Mouse (Mus musculus) CD8-positive naive resting alpha-beta T cell, adult 2 months (primary cell): ENCODE results near the gene Aqp5.

Source experiments
- DNase-seq, 2 experiments: peaks; one replicate each; pipeline ENCODE4 v3.0.0; 2022; ENCODE audit warnings: low read depth in 2 of 2, low spot score in 2 of 2

Gene Aqp5

DNA sequence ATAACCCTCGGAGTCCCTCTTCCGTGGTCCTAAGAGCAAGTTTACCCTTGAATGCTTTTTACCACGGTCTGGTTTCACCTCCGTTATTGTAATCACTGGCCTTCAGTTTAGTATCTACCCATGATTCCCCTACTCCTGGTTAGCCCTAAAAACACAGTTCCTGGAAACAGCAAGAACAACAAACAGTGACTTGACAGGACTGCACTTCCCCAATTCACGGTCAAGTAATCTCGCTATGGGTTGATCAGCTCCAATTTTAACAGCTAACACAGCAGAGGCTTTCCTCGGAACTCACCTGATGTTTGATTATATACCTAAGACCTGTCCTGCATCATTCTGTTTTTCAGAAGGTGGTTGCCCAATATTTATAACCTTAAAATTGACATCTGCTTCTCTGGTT is 44.1 kb downstream of the Aqp5 start:
- DNase-seq = no peak

- DNase-seq = no peak
These were observed 47.0 kb downstream of the Aqp5 start for GRCm38 (mm10) chr15:99637405-99638123.

DNA sequence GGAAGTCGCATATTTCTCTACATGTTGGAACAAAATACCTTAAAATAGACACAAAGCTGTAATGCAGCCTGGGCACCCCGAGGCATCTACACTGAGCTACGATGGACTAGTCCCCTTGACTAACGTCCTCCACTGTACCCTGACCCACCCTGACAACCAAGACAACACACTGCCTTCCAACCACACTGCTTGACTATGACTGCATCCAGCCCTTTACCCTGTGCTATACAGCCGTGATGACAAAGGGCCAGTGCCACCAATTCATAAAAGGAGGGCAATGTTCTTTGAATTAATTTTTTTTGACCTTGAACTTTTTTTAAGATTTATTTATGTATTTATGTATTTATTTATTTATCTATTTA is 47.5 kb downstream of the Aqp5 start:
- DNase-seq = no peak

DNA sequence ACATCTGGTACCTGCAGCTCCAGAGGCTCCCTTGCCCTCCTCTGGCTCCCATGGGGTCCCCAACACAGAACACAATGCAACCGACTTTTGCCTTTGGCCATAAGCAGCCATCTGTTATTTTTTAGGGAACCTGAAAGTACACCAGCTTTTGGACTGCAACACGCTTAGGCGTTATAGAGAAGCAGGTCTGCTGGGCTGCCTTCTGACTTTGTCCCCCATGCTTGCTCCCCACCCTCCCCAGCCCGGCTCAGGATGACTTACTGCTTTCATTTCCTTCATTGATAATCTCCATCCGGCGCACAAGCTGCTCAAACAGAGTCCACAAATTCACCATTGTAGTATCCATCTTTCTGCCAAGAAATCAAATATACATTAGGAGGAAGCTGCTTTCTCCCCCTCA is 52.0 kb downstream of the Aqp5 start:
- DNase-seq = no peak

GRCm38 (mm10) chr15:99643832-99644231 is 53.2 kb downstream of the Aqp5 start:
- no peak for DNase-seq
